Mouse (Mus musculus) E14TG2a.4 (cell line): ENCODE measurements around the gene Olfr623.

Experiments used
- H3K27me3 ChIP-seq: 2 replicates; pipeline ENCODE4 v1.6.1; 2014; ENCODE audit warnings: low read length, control low read depth; ENCODE audit not compliant: insufficient read depth
- H3K36me3 ChIP-seq: 2 replicates; pipeline ENCODE4 v1.6.1; 2014; ENCODE audit warnings: low read length, control low read depth; ENCODE audit not compliant: insufficient read depth
- H3K4me1 ChIP-seq: replicated peaks from 2 replicates; pipeline ENCODE4 v1.6.1; 2014; ENCODE audit warnings: low read depth, low read length, control low read depth
- H3K4me3 ChIP-seq: replicated peaks from 2 replicates; pipeline ENCODE4 v1.5.1; 2014; ENCODE audit warnings: mild to moderate bottlenecking, low read length
- H3K9me3 ChIP-seq: 2 replicates; pipeline ENCODE4 v1.6.1; 2014; ENCODE audit warnings: low read length, control low read depth
- CTCF ChIP-seq: conservative IDR thresholded peaks from 2 replicates; pipeline ENCODE4 v1.5.1; 2014; ENCODE audit warnings: low read length
- NANOG ChIP-seq: IDR thresholded peaks from 2 replicates; pipeline ENCODE4 v1.6.1; 2014; ENCODE audit warnings: borderline replicate concordance, low read length, mixed read lengths
- POU5F1 ChIP-seq: IDR thresholded peaks from 2 replicates; pipeline ENCODE4 v1.6.1; 2014; ENCODE audit warnings: low read length, borderline replicate concordance

Olfr623 gene

GRCm38 (mm10) chr7:103663598-103663997 lies at the start of gene Olfr623:
Olfr623 (minus strand) TSS chr7:103663698.
- Histone ChIP-seq H3K4me1 (no peaks in the 10 kb centered on the region), H3K4me3 (no peak within 1 kb of the TSS), H3K36me3 (no peaks in the 10 kb centered on the region), H3K9me3 (no peaks in the 10 kb centered on the region), H3K27me3 (no peaks in the 10 kb centered on the region)
- TF ChIP-seq POU5F1: no peak
- no peak for TF ChIP-seq CTCF
- no peak for TF ChIP-seq NANOG

GRCm38 (mm10) chr7:103712024-103712423 lies 48.5 kb upstream of the Olfr623 start:
- TF ChIP-seq POU5F1 (no peak), NANOG (no peak), CTCF (no peak)
- Histone ChIP-seq H3K36me3 (no peaks in the 10 kb centered on the region), H3K27me3 (no peaks in the 10 kb centered on the region), H3K9me3 (no peaks in the 10 kb centered on the region), H3K4me3 (no peak overlapping the region), H3K4me1 (no peaks in the 10 kb centered on the region)

- Histone ChIP-seq H3K36me3 (no peaks in the 10 kb centered on the region), H3K4me1 (no peaks in the 10 kb centered on the region), H3K9me3 (no peaks in the 10 kb centered on the region), H3K4me3 (no peak overlapping the region), H3K27me3 (no peaks in the 10 kb centered on the region)
- TF ChIP-seq POU5F1 (no peak), CTCF (no peak), NANOG (no peak)
Measured at GRCm38 (mm10) chr7:103699469-103699868, 36.0 kb upstream of the Olfr623 start.

- no peaks in the 10 kb centered on the region for H3K9me3 ChIP-seq
- TF ChIP-seq NANOG: no peak
- TF ChIP-seq POU5F1: no peak
- TF ChIP-seq CTCF: no peak
- no peaks in the 10 kb centered on the region for H3K36me3 ChIP-seq
- no peaks in the 10 kb centered on the region for H3K4me1 ChIP-seq
- no peak within 1 kb of the TSS for H3K4me3 ChIP-seq
- H3K27me3 ChIP-seq: no peaks in the 10 kb centered on the region
Measured at GRCm38 (mm10) chr7:103682420-103682819, 18.9 kb upstream of the Olfr623 start, which contains the start of gene Olfr625-ps1. Olfr625-ps1 (plus strand) TSS chr7:103682720.

- no peaks in the 10 kb centered on the region for H3K4me1 ChIP-seq
- H3K9me3 ChIP-seq: 0 out of 2 replicates have a peak, but pooled peaks cover under 1% of the 10 kb centered on the region
- H3K4me3 ChIP-seq: no peak within 1 kb of the TSS
- TF ChIP-seq POU5F1 (no peak), NANOG (no peak), CTCF (no peak)
- no peaks in the 10 kb centered on the region for H3K27me3 ChIP-seq
- H3K36me3 ChIP-seq: no peaks in the 10 kb centered on the region
Measured at GRCm38 (mm10) chr7:103671091-103671490, 7.6 kb upstream of the Olfr623 start, which contains the start of gene Olfr624. Olfr624 (minus strand) TSS chr7:103671191.

- Histone ChIP-seq H3K9me3 (no peaks in the 10 kb centered on the region), H3K36me3 (no peaks in the 10 kb centered on the region), H3K27me3 (no peaks in the 10 kb centered on the region), H3K4me3 (no peak overlapping the region), H3K4me1 (no peaks in the 10 kb centered on the region)
- TF ChIP-seq POU5F1: no peak
- no peak for TF ChIP-seq NANOG
- no peak for TF ChIP-seq CTCF
Measured at GRCm38 (mm10) chr7:103644070-103644469, 19.4 kb downstream of the Olfr623 start.

GRCm38 (mm10) chr7:103642602-103643001 lies 20.9 kb downstream of the Olfr623 start, which contains the start of gene Olfr622:
Olfr622 (minus strand) TSS chr7:103642702.
- Histone ChIP-seq H3K9me3 (no peaks in the 10 kb centered on the region), H3K4me3 (no peak within 1 kb of the TSS)

GRCm38 (mm10) chr7:103636795-103637194 lies 26.7 kb downstream of the Olfr623 start:
- no peaks in the 10 kb centered on the region for H3K9me3 ChIP-seq
- H3K4me3 ChIP-seq: no peak overlapping the region
- no peaks in the 10 kb centered on the region for H3K4me1 ChIP-seq
- no peaks in the 10 kb centered on the region for H3K27me3 ChIP-seq
- no peaks in the 10 kb centered on the region for H3K36me3 ChIP-seq
- TF ChIP-seq NANOG: no peak
- no peak for TF ChIP-seq POU5F1
- TF ChIP-seq CTCF: no peak

More at GRCm38 (mm10) chr7:103642602-103643001, 20.9 kb downstream of the Olfr623 start, which contains the start of gene Olfr622:
- TF ChIP-seq CTCF (no peak), NANOG (no peak), POU5F1 (no peak)
- Histone ChIP-seq H3K36me3 (no peaks in the 10 kb centered on the region), H3K4me1 (no peaks in the 10 kb centered on the region), H3K27me3 (no peaks in the 10 kb centered on the region)

GRCm38 (mm10) chr7:103612434-103612833 lies 51.1 kb downstream of the Olfr623 start, which contains the start of gene Olfr620:
Olfr620 (minus strand) TSS chr7:103612534.
- no peak for TF ChIP-seq NANOG
- no peak for TF ChIP-seq CTCF
- no peak for TF ChIP-seq POU5F1
- H3K9me3 ChIP-seq: peaks cover 18% of the 10 kb centered on the region
- H3K4me3 ChIP-seq: no peak within 1 kb of the TSS
- no peaks in the 10 kb centered on the region for H3K36me3 ChIP-seq
- no peaks in the 10 kb centered on the region for H3K27me3 ChIP-seq
- no peaks in the 10 kb centered on the region for H3K4me1 ChIP-seq
